Mouse (Mus musculus): Measurements from ENCODE around the gene Nms.

Nms gene

GRCm38 (mm10) chr1:38938849-38939248 lies at the start of gene Nms:
TSS of gene Nms (plus strand) at chr1:38939149.
- CTCF ChIA-PET: no interaction called here

GRCm38 (mm10) chr1:38891444-38891843 lies 47.5 kb upstream of the Nms start:
- CTCF ChIA-PET: no interaction called here

GRCm38 (mm10) chr1:38893081-38893480 lies 45.9 kb upstream of the Nms start:
- CTCF ChIA-PET: interaction anchor here (0.6 kb wide), 1 partner anchor 46 kb away, joined by 3 read pairs; no protein-coding TSS in a partner anchor

- CTCF ChIA-PET: interaction anchor here (0.6 kb wide), 1 partner anchor 13 kb away, joined by 4 read pairs; no protein-coding TSS in a partner anchor
Measured at GRCm38 (mm10) chr1:38897431-38898248, 41.3 kb upstream of the Nms start, which contains the start of gene Chst10. TSS of gene Chst10 (minus strand) at chr1:38898161.

- CTCF ChIA-PET: interaction anchor here (0.6 kb wide), 1 partner anchor 1436 kb away, joined by 13 read pairs; no protein-coding TSS in a partner anchor
Measured at GRCm38 (mm10) chr1:38902571-38902970, 36.4 kb upstream of the Nms start.

GRCm38 (mm10) chr1:38903985-38904384 lies 35.0 kb upstream of the Nms start:
- CTCF ChIA-PET: interaction anchor here (0.7 kb wide), 1 partner anchor 698 kb away, joined by 5 read pairs; no protein-coding TSS in a partner anchor

- CTCF ChIA-PET: no interaction called here
Measured at GRCm38 (mm10) chr1:38928996-38929395, 10.0 kb upstream of the Nms start.

- CTCF ChIA-PET: no interaction called here
Measured at GRCm38 (mm10) chr1:38929468-38929867, 9.5 kb upstream of the Nms start.

- CTCF ChIA-PET: no interaction called here
Measured at GRCm38 (mm10) chr1:38930767-38931166, 8.2 kb upstream of the Nms start.

- CTCF ChIA-PET: no interaction called here
Measured at GRCm38 (mm10) chr1:38934668-38935067, 4.3 kb upstream of the Nms start.

GRCm38 (mm10) chr1:38936780-38937179 lies 2.2 kb upstream of the Nms start:
- CTCF ChIA-PET: interaction anchor here (0.6 kb wide), 1 partner anchor 32 kb away, joined by 3 read pairs; no protein-coding TSS in a partner anchor

GRCm38 (mm10) chr1:38939608-38940007 lies 659 bp downstream of the Nms start:
- CTCF ChIA-PET: no interaction called here

- CTCF ChIA-PET: no interaction called here
Measured at GRCm38 (mm10) chr1:38956457-38956856, 17.5 kb downstream of the Nms start.

GRCm38 (mm10) chr1:38969116-38969515 lies 30.2 kb downstream of the Nms start:
- CTCF ChIA-PET: interaction anchor here (0.6 kb wide), 2 partner anchors 784 to 805 kb away, joined by 3 to 4 read pairs; no protein-coding TSS in a partner anchor

GRCm38 (mm10) chr1:38971712-38972111 lies 32.8 kb downstream of the Nms start:
- CTCF ChIA-PET: no interaction called here

GRCm38 (mm10) chr1:38972986-38973592 lies 34.1 kb downstream of the Nms start:
- CTCF ChIA-PET: interaction anchor here (0.5 kb wide), 1 partner anchor 570 kb away, joined by 5 read pairs; no protein-coding TSS in a partner anchor

- CTCF ChIA-PET: no interaction called here
Measured at GRCm38 (mm10) chr1:38979953-38980352, 41.0 kb downstream of the Nms start.

GRCm38 (mm10) chr1:38983870-38984269 lies 44.9 kb downstream of the Nms start:
- CTCF ChIA-PET: no interaction called here

- CTCF ChIA-PET: no interaction called here
Measured at GRCm38 (mm10) chr1:38985308-38985707, 46.4 kb downstream of the Nms start, which contains the start of gene Pdcl3. TSS of gene Pdcl3 (plus strand) at chr1:38985608.

- CTCF ChIA-PET: no interaction called here
Measured at GRCm38 (mm10) chr1:38987080-38987864, 48.3 kb downstream of the Nms start.

GRCm38 (mm10) chr1:38987865-38988211 lies 48.9 kb downstream of the Nms start:
- CTCF ChIA-PET: no interaction called here

- CTCF ChIA-PET: interaction anchor here (0.6 kb wide), 1 partner anchor 131 kb away, joined by 13 read pairs; no protein-coding TSS in a partner anchor
Measured at GRCm38 (mm10) chr1:38988357-38988756, 49.4 kb downstream of the Nms start.
